8 mouse cellular contexts compared by ENCODE assay signal in genomic region chr6:28396853-28397457, GRCm38 (mm10). TPM values are rescaled to one million over a fixed set of nuclear protein-coding genes. Genes with fewer than 3 reads are reported as not detected.
DNase-seq lines count a peak whose midpoint lies in the region; ATAC-seq and TF ChIP-seq lines count a peak whose summit lies in the region.

No protein-coding gene starts in this region.

- no peak overlapping the region for H3K27ac ChIP-seq in kidney, postnatal 0 days
- no peak overlapping the region for H3K27ac ChIP-seq in bone marrow macrophage, adult 2 months (ENCODE audit: insufficient read depth, low read depth, low read length)
- peak overlapping the region; percentile 65 for H3K27ac ChIP-seq in forebrain, embryonic 15.5 days (replicated peaks)
- no peak overlapping the region for H3K27ac ChIP-seq in liver, embryonic 12.5 days

- H3K9me3 ChIP-seq in kidney, postnatal 0 days (replicated peaks; ENCODE audit: low read length), result no peaks in the 10 kb centered on the region
- 0 out of 2 replicates have a peak, but pooled peaks cover 3% of the 10 kb centered on the region for H3K9me3 ChIP-seq in forebrain, embryonic 15.5 days
- H3K9me3 ChIP-seq in liver, embryonic 12.5 days (replicated peaks), result 0 out of 2 replicates have a peak, but pooled peaks cover 4% of the 10 kb centered on the region

- peak overlapping the region; percentile 81 for H3K4me2 ChIP-seq in kidney, postnatal 0 days (ENCODE audit: low read length)
- peak overlapping the region; percentile 73 for H3K4me2 ChIP-seq in forebrain, embryonic 15.5 days (replicated peaks)
- peak overlapping the region; percentile 57 for H3K4me2 ChIP-seq in liver, embryonic 12.5 days

- H3K4me1 ChIP-seq in kidney, postnatal 0 days (replicated peaks; ENCODE audit: insufficient read depth, low read length), result no peaks in the 10 kb centered on the region
- no peaks in the 10 kb centered on the region for H3K4me1 ChIP-seq in bone marrow macrophage, adult 2 months (ENCODE audit: control insufficient read depth, insufficient read depth, low read length)
- H3K4me1 ChIP-seq in forebrain, embryonic 15.5 days, result peaks cover 16% of the 10 kb centered on the region
- no peaks in the 10 kb centered on the region for H3K4me1 ChIP-seq in liver, embryonic 12.5 days
- H3K4me1 ChIP-seq in lung, adult 2 months (ENCODE audit: control insufficient read depth, insufficient read depth, low read length), result no peaks in the 10 kb centered on the region; the same call in 1 of the 2 replicates

- H3K4me3 ChIP-seq in kidney, postnatal 0 days (replicated peaks; ENCODE audit: low read depth, low read length), result peak overlapping the region; percentile 44
- peak overlapping the region; percentile 56; the same call in 1 of the 2 replicates for H3K4me3 ChIP-seq in bone marrow macrophage, adult 2 months (ENCODE audit: insufficient read depth, low read length)
- peak overlapping the region; percentile 56 for H3K4me3 ChIP-seq in forebrain, embryonic 15.5 days
- H3K4me3 ChIP-seq in liver, embryonic 12.5 days, result peak overlapping the region; percentile 44
- no peak overlapping the region for H3K4me3 ChIP-seq in lung, adult 2 months (replicated peaks; ENCODE audit: extremely low read depth, low read depth, low read length)

- DNase-seq in kidney, postnatal 0 days (ENCODE audit: low spot score), result peak; percentile 56
- DNase-seq in kidney, adult 8-10 months, result no peak
- peak; percentile 49 for DNase-seq in retina, postnatal 1 day
- DNase-seq in lung, adult 2 months, result no peak
- no peak for DNase-seq in frontal cortex, postnatal 10 days (ENCODE audit: low spot score in 2 of 2)

- WGBS in kidney, postnatal 0 days, result 4% methylated on average over 19 of the region's 19 CpGs
- 1% methylated on average over 19 of the region's 19 CpGs for WGBS in forebrain, embryonic 15.5 days
- 4% methylated on average over 19 of the region's 19 CpGs for WGBS in liver, embryonic 12.5 days (ENCODE audit: insufficient replicate concordance)
- WGBS in lung, adult 2 months, result 5% methylated on average over 19 of the region's 19 CpGs

- TF ChIP-seq POLR2A in bone marrow macrophage, adult 2 months (IDR thresholded peaks at IDR 0.05; ENCODE audit: borderline replicate concordance, low read depth, low read length), result no peak
- no peak for TF ChIP-seq POLR2A in lung, adult 2 months (IDR thresholded peaks at IDR 0.05; ENCODE audit: borderline replicate concordance, extremely low read depth, low read depth, low read length)

- H3K9ac ChIP-seq in kidney, postnatal 0 days (ENCODE audit: low read depth, low read length), result no peak overlapping the region
- H3K9ac ChIP-seq in forebrain, embryonic 15.5 days (replicated peaks), result peak overlapping the region; percentile 62
- no peak overlapping the region for H3K9ac ChIP-seq in liver, embryonic 12.5 days

- no peak for TF ChIP-seq CTCF in kidney, postnatal 0 days (IDR thresholded peaks at IDR 0.05; ENCODE audit: low read depth)
- TF ChIP-seq CTCF in bone marrow macrophage, adult 2 months (IDR thresholded peaks at IDR 0.05; ENCODE audit: low read depth, low read length), result no peak
- TF ChIP-seq CTCF in lung, adult 2 months (IDR thresholded peaks at IDR 0.05; ENCODE audit: insufficient read depth, low read length), result no peak

- peaks cover 11% of the 10 kb centered on the region for H3K27me3 ChIP-seq in kidney, postnatal 0 days (ENCODE audit: insufficient read depth, low read length)
- H3K27me3 ChIP-seq in forebrain, embryonic 15.5 days, result no peaks in the 10 kb centered on the region
- peaks cover 68% of the 10 kb centered on the region for H3K27me3 ChIP-seq in liver, embryonic 12.5 days (replicated peaks)

- H3K36me3 ChIP-seq in kidney, postnatal 0 days (ENCODE audit: insufficient read depth, low read length), result no peaks in the 10 kb centered on the region
- no peaks in the 10 kb centered on the region for H3K36me3 ChIP-seq in forebrain, embryonic 15.5 days
- no peaks in the 10 kb centered on the region for H3K36me3 ChIP-seq in liver, embryonic 12.5 days

- ATAC-seq in kidney, postnatal 0 days (replicated peaks; ENCODE audit: low FRiP score, low read depth), result no peak
- peak; percentile 68 for ATAC-seq in forebrain, embryonic 15.5 days (replicated peaks)
- ATAC-seq in liver, embryonic 12.5 days, result no peak

RNA-seq across cellular contexts. Expression of gene Zfp800, which starts 0.8 kb away (rescaled TPM):
- polyA plus RNA-seq in kidney, postnatal 0 days (2015; fragmentation: Nextera tagmentation; extraction: Ambion mirVana), result 19.6 and 24.4 TPM in 2 replicates
- 12.9 and 15.5 TPM in 2 replicates for polyA plus RNA-seq in bone marrow macrophage, adult 2 months (2012; ENCODE audit: insufficient read depth, insufficient read length, missing spikeins)
- polyA plus RNA-seq in forebrain, embryonic 15.5 days (2015; fragmentation: Nextera tagmentation; extraction: Ambion mirVana), result 20.8 and 23.1 TPM in 2 replicates
- polyA plus RNA-seq in liver, embryonic 12.5 days (2016; fragmentation: Nextera tagmentation; extraction: Ambion mirVana), result 40.5 and 42.0 TPM in 2 replicates
- 3.0 and 4.4 TPM in 2 replicates for polyA plus RNA-seq in lung, adult 2 months (2012; rRNA removed)

RNA-seq across cellular contexts. Expression of gene Arf5, which starts 26.4 kb away (rescaled TPM):
- polyA plus RNA-seq in kidney, postnatal 0 days (2015; fragmentation: Nextera tagmentation; extraction: Ambion mirVana), result 330 and 338 TPM in 2 replicates
- polyA plus RNA-seq in bone marrow macrophage, adult 2 months (2012; ENCODE audit: insufficient read depth, insufficient read length, missing spikeins), result 152 and 156 TPM in 2 replicates
- 414 and 439 TPM in 2 replicates for polyA plus RNA-seq in forebrain, embryonic 15.5 days (2015; fragmentation: Nextera tagmentation; extraction: Ambion mirVana)
- polyA plus RNA-seq in liver, embryonic 12.5 days (2016; fragmentation: Nextera tagmentation; extraction: Ambion mirVana), result 370 and 395 TPM in 2 replicates
- 377 and 390 TPM in 2 replicates for polyA plus RNA-seq in lung, adult 2 months (2012; rRNA removed)

RNA-seq across cellular contexts. Expression of gene Fscn3, which starts 30.6 kb away (rescaled TPM):
- polyA plus RNA-seq in kidney, postnatal 0 days (2015; fragmentation: Nextera tagmentation; extraction: Ambion mirVana), result not detected in 2 replicates
- polyA plus RNA-seq in bone marrow macrophage, adult 2 months (2012; ENCODE audit: insufficient read depth, insufficient read length, missing spikeins), result not detected in 2 replicates
- not detected in 2 replicates for polyA plus RNA-seq in forebrain, embryonic 15.5 days (2015; fragmentation: Nextera tagmentation; extraction: Ambion mirVana)
- polyA plus RNA-seq in liver, embryonic 12.5 days (2016; fragmentation: Nextera tagmentation; extraction: Ambion mirVana), result 0.38 and 0.41 TPM in 2 replicates
- polyA plus RNA-seq in lung, adult 2 months (2012; rRNA removed), result 0.09 TPM in 1 of 2 replicates, not detected in the other

RNA-seq across cellular contexts. Expression of gene Gcc1, which starts 31.2 kb away (rescaled TPM):
- polyA plus RNA-seq in kidney, postnatal 0 days (2015; fragmentation: Nextera tagmentation; extraction: Ambion mirVana), result 8.8 and 9.5 TPM in 2 replicates
- polyA plus RNA-seq in bone marrow macrophage, adult 2 months (2012; ENCODE audit: insufficient read depth, insufficient read length, missing spikeins), result 8.4 and 10.3 TPM in 2 replicates
- 14.6 and 15.9 TPM in 2 replicates for polyA plus RNA-seq in forebrain, embryonic 15.5 days (2015; fragmentation: Nextera tagmentation; extraction: Ambion mirVana)
- polyA plus RNA-seq in liver, embryonic 12.5 days (2016; fragmentation: Nextera tagmentation; extraction: Ambion mirVana), result 5.5 and 6.7 TPM in 2 replicates
- polyA plus RNA-seq in lung, adult 2 months (2012; rRNA removed), result 8.0 and 9.3 TPM in 2 replicates

RNA-seq across cellular contexts. Expression of gene Pax4, which starts 52.2 kb away (rescaled TPM):
- not detected in 2 replicates for polyA plus RNA-seq in kidney, postnatal 0 days (2015; fragmentation: Nextera tagmentation; extraction: Ambion mirVana)
- not detected in 2 replicates for polyA plus RNA-seq in bone marrow macrophage, adult 2 months (2012; ENCODE audit: insufficient read depth, insufficient read length, missing spikeins)
- polyA plus RNA-seq in forebrain, embryonic 15.5 days (2015; fragmentation: Nextera tagmentation; extraction: Ambion mirVana), result 0.19 and 0.24 TPM in 2 replicates
- not detected in 2 replicates for polyA plus RNA-seq in liver, embryonic 12.5 days (2016; fragmentation: Nextera tagmentation; extraction: Ambion mirVana)
- not detected in 2 replicates for polyA plus RNA-seq in lung, adult 2 months (2012; rRNA removed)

Comparison
In these comparisons a context has a peak if more than half of its experiments do, and no peak if none do; other contexts are left out.
1. DNase-seq: peak in kidney, postnatal 0 days (single experiment) and retina, postnatal 1 day (single experiment); none in kidney, adult 8-10 months (0 of 2), lung, adult 2 months (single experiment) and frontal cortex, postnatal 10 days (0 of 2).
2. Peak in every context shown above with its lines, with median percentiles within 50 percentile points of each other: H3K4me2 ChIP-seq.